Mouse (Mus musculus) kidney, postnatal 0 days (tissue): ENCODE results near the gene Pcgf6. TPM values are rescaled to one million over a fixed set of nuclear protein-coding genes. Genes with fewer than 3 reads are reported as not detected.

Source experiments
- ATAC-seq: fragments of 200-750 bp; cut with Nextera tagmentation; replicated peaks from 2 replicates; pipeline ENCODE4 v1.8.0; 2017; ENCODE audit warnings: low read depth, moderate number of reproducible peaks, moderate TSS enrichment, moderate library complexity; ENCODE audit not compliant: low FRiP score
- DNase-seq: peaks from one replicate; pipeline ENCODE4 v3.0.0-alpha.2; 2016; ENCODE audit warnings: low spot score
- H3K27ac ChIP-seq: fragments of 300-500 bp; sonication (generic); 2 replicates; pipeline ENCODE4 v1.5.1; 2014; ENCODE audit warnings: mild to moderate bottlenecking
- H3K27me3 ChIP-seq: fragments of 300-500 bp; sonication (generic); 2 replicates; pipeline ENCODE4 v1.6.1; 2014; ENCODE audit warnings: low read length, mixed read lengths; ENCODE audit not compliant: insufficient read depth
- H3K36me3 ChIP-seq: fragments of 300-500 bp; sonication (generic); 2 replicates; pipeline ENCODE4 v1.6.1; 2014; ENCODE audit warnings: low read length, mixed read lengths; ENCODE audit not compliant: insufficient read depth
- H3K4me1 ChIP-seq: fragments of 300-500 bp; sonication (generic); replicated peaks from 2 replicates; pipeline ENCODE4 v1.6.1; 2014; ENCODE audit warnings: antibody characterized with exemption, low read length, mixed read lengths; ENCODE audit not compliant: insufficient read depth
- H3K4me2 ChIP-seq: fragments of 300-500 bp; sonication (generic); 2 replicates; pipeline ENCODE4 v1.6.1; 2014; ENCODE audit warnings: mild to moderate bottlenecking, low read length, moderate library complexity, mixed read lengths
- H3K4me3 ChIP-seq: fragments of 300-500 bp; sonication (generic); replicated peaks from 2 replicates; pipeline ENCODE4 v1.5.1; 2014; ENCODE audit warnings: low read depth, low read length
- H3K9ac ChIP-seq: fragments of 300-500 bp; sonication (generic); 2 replicates; pipeline ENCODE4 v1.6.1; 2014; ENCODE audit warnings: low read depth, low read length
- H3K9me3 ChIP-seq: fragments of 300-500 bp; sonication (generic); replicated peaks from 2 replicates; pipeline ENCODE4 v1.6.1; 2016; ENCODE audit warnings: low read length, inconsistent platforms, mixed read lengths
- CTCF ChIP-seq: IDR thresholded peaks from 2 replicates; pipeline ENCODE4 v1.5.1; 2016; ENCODE audit warnings: antibody characterized with exemption, low read depth, mild to moderate bottlenecking, moderate library complexity
- WGBS: fragments of 180-500 bp; shearing (Covaris S2); extraction: QIAGEN DNeasy Blood & Tissue Kit; methylation state at CpG from one replicate; pipeline ENCODE4 v1.1.7; 2014; 5-methylcytosine and 5-hydroxymethylcytosine counted together
- polyA plus RNA-seq: library from polyadenylated mRNA; unstranded; fragments of >200 nt; fragmentation: Nextera tagmentation; extraction: Ambion mirVana; gene quantifications from 2 replicates; pipeline ENCODE4 v1.2.1, GENCODE M21; 2015

Pcgf6 gene
- polyA plus RNA-seq = 19.2 and 20.3 TPM in 2 replicates

DNA sequence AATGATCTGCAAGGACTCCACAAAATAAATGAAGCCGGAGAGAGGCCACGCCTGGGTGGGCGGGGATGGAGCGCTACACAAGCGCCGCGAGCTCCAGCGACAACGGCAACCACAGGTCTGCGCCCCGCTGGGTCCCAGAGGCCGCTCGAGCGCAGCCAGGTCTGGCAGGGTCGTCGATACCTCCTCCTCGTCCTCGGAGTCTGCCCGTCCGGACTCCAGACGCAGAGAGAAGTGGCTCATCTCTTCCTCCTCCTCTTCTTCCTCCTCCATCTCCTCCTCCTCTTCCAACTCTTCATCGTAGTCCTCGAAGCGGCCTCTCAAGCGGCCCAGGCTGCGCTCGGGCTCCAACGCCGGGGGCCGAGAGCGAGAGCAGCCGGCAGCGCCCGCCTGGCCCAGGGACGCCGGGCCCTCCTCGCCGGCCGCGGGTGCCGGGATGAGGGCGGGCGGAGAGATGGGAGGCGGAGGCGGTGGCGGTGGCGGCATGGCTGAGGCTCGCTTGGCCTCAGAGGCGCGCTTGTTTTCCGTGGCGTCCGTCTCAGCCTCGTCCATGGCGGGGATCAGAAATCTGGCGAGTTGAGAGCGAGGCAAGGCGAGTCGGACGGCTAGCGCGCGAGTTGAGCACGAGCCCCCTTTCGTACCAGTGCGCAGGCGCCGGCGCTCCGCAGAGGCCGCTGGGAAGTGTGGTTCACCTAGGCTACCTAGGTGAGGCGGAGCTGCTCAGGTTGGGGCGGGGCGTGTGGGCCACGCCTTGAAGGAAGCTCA, at the start of gene Pcgf6:
TSS of gene Pcgf6 (minus strand) at position 636 of the 762 bp plus-strand sequence.
- no peaks in the 10 kb centered on the region for H3K27me3 ChIP-seq
- ATAC-seq = peak; percentile 80

DNA sequence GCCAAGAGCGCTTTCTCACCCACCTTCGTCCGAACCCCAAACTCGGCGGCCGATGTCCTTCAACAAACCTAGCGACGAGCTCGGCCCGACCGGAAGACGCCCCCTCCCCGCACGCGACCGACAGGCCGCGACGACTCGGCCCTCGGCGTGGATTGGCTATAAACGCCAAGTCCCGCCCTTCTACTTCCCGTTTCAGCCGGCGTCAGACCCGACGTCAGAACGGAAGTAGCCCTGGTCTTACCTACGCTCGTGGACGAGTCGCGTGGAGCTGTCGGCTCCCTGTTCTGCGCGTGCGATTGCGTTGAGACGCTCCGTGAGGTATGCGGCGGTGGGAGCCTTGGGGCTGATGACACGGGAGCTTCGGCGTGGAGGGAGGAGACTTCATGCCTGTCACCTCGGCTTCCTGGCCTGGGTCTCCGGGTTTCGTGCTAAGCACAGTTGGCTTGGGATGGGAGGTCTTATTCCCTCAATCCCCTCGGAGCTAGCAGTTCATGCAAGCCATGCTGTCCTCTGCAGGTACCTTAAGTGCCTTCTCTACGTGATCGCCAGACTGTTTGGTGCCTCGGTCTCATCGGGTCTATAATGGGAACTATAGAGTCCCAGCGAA, 39.9 kb upstream of the Pcgf6 start, which contains the start of the genes Usmg5 and Pdcd11:
TSS of gene Usmg5 (minus strand) at position 98 of the 607 bp plus-strand sequence.
TSS of gene Pdcd11 (plus strand) at position 219 of the 607 bp plus-strand sequence.
- peak; percentile 98 for ATAC-seq
- no peak for TF ChIP-seq CTCF
- H3K27me3 ChIP-seq = no peaks in the 10 kb centered on the region
- H3K36me3 ChIP-seq = peaks cover 27% of the 10 kb centered on the region
- H3K4me2 ChIP-seq = peak within 1 kb of the TSS; percentile 80
- no peaks in the 10 kb centered on the region for H3K9me3 ChIP-seq
- H3K4me1 ChIP-seq = peaks cover 10% of the 10 kb centered on the region
- peak within 1 kb of the TSS; percentile 95 for H3K27ac ChIP-seq
- peak; percentile 98 for DNase-seq
- peak within 1 kb of the TSS; percentile 97 for H3K9ac ChIP-seq
- 1% methylated on average over 56 of the region's 56 CpGs for WGBS
- H3K4me3 ChIP-seq = peak within 1 kb of the TSS; percentile 97

More for the DNA sequence above, at the start of gene Pcgf6:
- H3K27ac ChIP-seq = peak within 1 kb of the TSS; percentile 95
- H3K4me2 ChIP-seq = peak within 1 kb of the TSS; percentile 93
- H3K4me3 ChIP-seq = peak within 1 kb of the TSS; percentile 90
- no peak for TF ChIP-seq CTCF
- H3K36me3 ChIP-seq = peaks cover 8% of the 10 kb centered on the region; the same call in 1 of the 2 replicates
- H3K4me1 ChIP-seq = peaks cover 8% of the 10 kb centered on the region; the same call in 1 of the 2 replicates
- H3K9me3 ChIP-seq = no peaks in the 10 kb centered on the region
- WGBS = under 1% methylated on average over 75 of the region's 75 CpGs
- DNase-seq = peak; percentile 81
- H3K9ac ChIP-seq = peak within 1 kb of the TSS; percentile 79

DNA sequence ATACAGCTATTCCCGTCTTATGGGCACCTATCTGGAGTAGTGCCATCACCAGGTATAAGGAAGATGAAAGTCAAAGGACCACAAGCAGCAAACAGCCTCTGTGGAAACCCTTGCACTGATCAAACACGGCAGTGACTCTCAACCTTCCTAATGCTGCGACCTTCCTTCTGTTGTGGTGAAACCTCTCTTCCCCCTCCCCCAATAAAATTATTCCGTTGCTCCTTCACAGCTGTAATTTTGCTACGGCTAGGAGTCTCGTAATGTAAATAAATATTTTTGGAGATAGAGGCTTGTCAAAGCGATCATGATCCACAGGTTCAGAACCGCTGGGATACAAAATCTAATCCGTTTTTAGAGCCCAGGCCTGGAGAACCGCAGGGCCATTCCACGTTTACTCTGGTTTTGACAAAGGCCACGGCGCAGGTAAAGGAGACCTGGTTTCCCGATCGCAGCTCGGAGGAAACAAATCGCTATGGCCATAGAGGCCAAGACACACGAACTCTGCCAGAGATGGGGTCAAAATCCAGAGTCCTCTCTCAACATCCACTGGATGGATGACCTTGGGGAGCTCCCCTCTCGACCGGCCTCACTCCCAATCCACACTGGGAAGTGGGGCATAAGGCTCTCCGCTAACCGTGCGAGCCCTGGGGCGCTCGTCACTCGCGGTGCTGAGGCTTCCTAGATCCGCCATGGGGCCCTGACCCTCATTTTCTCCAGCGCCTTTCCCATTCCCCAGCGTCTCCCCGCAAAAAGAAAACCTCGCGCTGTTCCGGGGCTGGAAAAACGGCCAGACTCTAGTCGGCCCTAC, 39.2 kb upstream of the Pcgf6 start:
- ATAC-seq (peak; percentile 64), DNase-seq (peak; percentile 40)
- Histone ChIP-seq H3K9ac (peak overlapping the region; percentile 97), H3K4me2 (peak overlapping the region; percentile 80), H3K36me3 (peaks cover 27% of the 10 kb centered on the region), H3K9me3 (no peaks in the 10 kb centered on the region), H3K27ac (peak overlapping the region; percentile 95), H3K4me3 (peak overlapping the region; percentile 97), H3K27me3 (no peaks in the 10 kb centered on the region), H3K4me1 (peaks cover 10% of the 10 kb centered on the region)
- TF ChIP-seq CTCF = no peak
- 2% methylated on average over 36 of the region's 36 CpGs for WGBS

DNA sequence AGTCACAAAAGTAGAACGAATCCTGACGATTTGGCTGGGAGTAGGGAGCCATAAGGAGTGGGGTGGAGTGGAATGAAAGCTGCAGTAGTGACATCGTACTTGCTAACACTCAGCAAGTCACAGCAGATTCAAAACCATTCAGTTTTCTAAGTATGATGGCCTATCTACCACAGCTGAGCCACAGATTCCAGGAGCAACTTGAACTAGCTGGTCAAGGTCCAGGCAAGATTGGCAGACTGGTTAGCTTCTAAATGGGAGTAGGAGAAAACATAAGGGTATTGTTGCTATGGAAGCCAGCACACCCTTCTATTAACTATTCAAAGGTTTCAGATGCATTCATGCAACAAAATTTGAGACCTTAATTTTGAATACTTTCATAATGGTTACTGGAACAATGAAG, 37.5 kb upstream of the Pcgf6 start:
- H3K4me3 ChIP-seq = no peak overlapping the region
- H3K9ac ChIP-seq = no peak overlapping the region
- no peak overlapping the region for H3K4me2 ChIP-seq
- H3K36me3 ChIP-seq = peaks cover 31% of the 10 kb centered on the region
- no peak for ATAC-seq
- no peaks in the 10 kb centered on the region for H3K9me3 ChIP-seq
- no peak overlapping the region for H3K27ac ChIP-seq
- TF ChIP-seq CTCF = no peak
- WGBS = 75% methylated on average over 3 of the region's 3 CpGs
- DNase-seq = no peak
- H3K27me3 ChIP-seq = no peaks in the 10 kb centered on the region
- peaks cover 10% of the 10 kb centered on the region for H3K4me1 ChIP-seq

DNA sequence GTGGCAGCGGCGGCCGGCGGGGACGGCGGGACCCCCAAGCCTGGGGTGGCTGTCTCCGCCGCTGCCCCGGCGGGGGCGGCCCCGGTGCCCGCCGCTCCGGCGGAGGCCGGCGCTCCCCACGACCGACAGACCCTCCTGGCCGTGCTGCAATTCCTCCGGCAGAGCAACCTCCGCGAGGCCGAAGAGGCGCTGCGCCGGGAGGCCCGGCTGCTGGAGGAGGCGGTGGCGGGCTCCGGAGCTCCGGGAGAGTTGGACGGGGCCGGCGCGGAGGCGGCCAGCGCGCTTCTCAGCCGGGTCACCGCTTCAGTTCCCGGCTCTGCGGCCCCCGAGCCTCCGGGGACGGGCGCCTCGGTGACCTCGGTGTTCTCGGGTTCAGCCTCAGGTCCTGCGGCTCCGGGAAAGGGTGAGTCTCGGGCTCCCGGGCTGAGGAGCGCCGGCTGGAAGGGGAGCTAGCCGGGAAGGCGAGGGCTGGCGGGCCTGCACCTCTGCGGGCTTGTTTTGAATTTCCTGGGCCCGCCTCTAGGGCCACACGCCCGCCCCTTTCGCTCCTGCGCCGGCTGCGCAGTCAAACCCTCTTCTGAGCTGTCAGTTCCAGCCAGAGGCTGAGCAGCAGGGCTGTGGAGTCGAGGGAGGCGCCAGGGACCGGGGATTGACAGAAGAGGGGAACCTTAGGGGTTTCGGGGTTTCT, 17.4 kb upstream of the Pcgf6 start:
- Histone ChIP-seq H3K27me3 (no peaks in the 10 kb centered on the region), H3K4me3 (peak overlapping the region; percentile 100), H3K9me3 (no peaks in the 10 kb centered on the region), H3K36me3 (no peaks in the 10 kb centered on the region; the same call in 1 of the 2 replicates), H3K27ac (peak overlapping the region; percentile 92), H3K4me2 (peak overlapping the region; percentile 60), H3K9ac (peak overlapping the region; percentile 96), H3K4me1 (no peaks in the 10 kb centered on the region; the same call in 1 of the 2 replicates)
- peak; percentile 95 for DNase-seq
- under 1% methylated on average over 62 of the region's 72 CpGs for WGBS
- peak; percentile 27; the same call in 1 of the 2 replicates for TF ChIP-seq CTCF
- peak; percentile 85 for ATAC-seq
